In genomic region chr10:120850391-120851195, GRCm38 (mm10) we compare ENCODE assay signal across 9 mouse cellular contexts. TPM values are rescaled to one million over a fixed set of nuclear protein-coding genes. Genes with fewer than 3 reads are reported as not detected.
DNase-seq lines count a peak whose midpoint lies in the region; ATAC-seq and TF ChIP-seq lines count a peak whose summit lies in the region.
"Had no signal": no experiment of that assay in that cellular context is flagged by ENCODE, and none has a peak within 500 bp of the region (broad histone marks: within the 10 kb centered on the region; RNA-seq: fewer than 3 reads in every experiment).

No protein-coding gene starts in this region.

- no peak for DNase-seq in gastrocnemius, adult 2 months
- DNase-seq in gastrocnemius, adult 18-20 months (ENCODE audit: low spot score), result no peak
- no peak for DNase-seq in frontal cortex, postnatal 25 days (ENCODE audit: low spot score in 2 of 2)
- DNase-seq in cerebellum, postnatal 36 days, result no peak

- TF ChIP-seq CTCF in gastrocnemius, adult 2 months (IDR thresholded peaks at IDR 0.05), result no peak

- H3K9me3 ChIP-seq in embryonic facial prominence, embryonic 15.5 days (replicated peaks), result no peaks in the 10 kb centered on the region
- no peaks in the 10 kb centered on the region for H3K9me3 ChIP-seq in intestine, embryonic 15.5 days
- H3K9me3 ChIP-seq in limb, embryonic 13.5 days, result no peaks in the 10 kb centered on the region

- H3K4me2 ChIP-seq in embryonic facial prominence, embryonic 15.5 days (replicated peaks), result peak overlapping the region; percentile 35
- 0 out of 2 replicates have a peak overlapping the region, but pooled peaks have one; percentile 22 for H3K4me2 ChIP-seq in intestine, embryonic 15.5 days (replicated peaks)
- peak overlapping the region; percentile 55 for H3K4me2 ChIP-seq in limb, embryonic 13.5 days (replicated peaks)
- H3K4me2 ChIP-seq: liver, embryonic 11.5 days had no signal

- no peaks in the 10 kb centered on the region for H3K36me3 ChIP-seq in embryonic facial prominence, embryonic 15.5 days
- H3K36me3 ChIP-seq in intestine, embryonic 15.5 days, result no peaks in the 10 kb centered on the region
- H3K36me3 ChIP-seq in limb, embryonic 13.5 days, result no peaks in the 10 kb centered on the region

- no peak overlapping the region for H3K9ac ChIP-seq in embryonic facial prominence, embryonic 15.5 days
- no peak overlapping the region for H3K9ac ChIP-seq in intestine, embryonic 15.5 days
- H3K9ac ChIP-seq in limb, embryonic 13.5 days, result no peak overlapping the region; the same call in 1 of the 2 replicates

- H3K27me3 ChIP-seq in embryonic facial prominence, embryonic 15.5 days, result no peaks in the 10 kb centered on the region
- no peaks in the 10 kb centered on the region for H3K27me3 ChIP-seq in intestine, embryonic 15.5 days (replicated peaks)
- no peaks in the 10 kb centered on the region for H3K27me3 ChIP-seq in limb, embryonic 13.5 days

- peak; percentile 29; the same call in 1 of the 2 replicates for ATAC-seq in embryonic facial prominence, embryonic 15.5 days (ENCODE audit: insufficient number of reproducible peaks, low FRiP score, low TSS enrichment, low read depth)
- no peak for ATAC-seq in intestine, embryonic 15.5 days
- ATAC-seq in limb, embryonic 13.5 days (ENCODE audit: low FRiP score, low read depth), result peak; percentile 82
- ATAC-seq in CD4-positive, CD25-positive, alpha-beta regulatory T cell, adult 4 months, result no peak

- H3K4me1 ChIP-seq in embryonic facial prominence, embryonic 15.5 days, result peaks cover 49% of the 10 kb centered on the region
- H3K4me1 ChIP-seq in intestine, embryonic 15.5 days (replicated peaks), result peaks cover 7% of the 10 kb centered on the region
- peaks cover 75% of the 10 kb centered on the region for H3K4me1 ChIP-seq in limb, embryonic 13.5 days

- intact Hi-C loops in gastrocnemius, adult 2 months (cut with DNase I), result no loop called here

- peak overlapping the region; percentile 74 for H3K27ac ChIP-seq in gastrocnemius, adult 2 months
- peak overlapping the region; percentile 72 for H3K27ac ChIP-seq in embryonic facial prominence, embryonic 15.5 days (replicated peaks)
- H3K27ac ChIP-seq in intestine, embryonic 15.5 days, result 0 out of 2 replicates have a peak overlapping the region, but pooled peaks have one; percentile 14
- H3K27ac ChIP-seq in limb, embryonic 13.5 days, result peak overlapping the region; percentile 97

- peak overlapping the region; percentile 52 for H3K4me3 ChIP-seq in gastrocnemius, adult 2 months
- no peak overlapping the region for H3K4me3 ChIP-seq in embryonic facial prominence, embryonic 15.5 days (replicated peaks)
- H3K4me3 ChIP-seq in intestine, embryonic 15.5 days (replicated peaks), result no peak overlapping the region
- peak overlapping the region; percentile 21 for H3K4me3 ChIP-seq in limb, embryonic 13.5 days

- 37% methylated on average over 24 of the region's 24 CpGs for WGBS in embryonic facial prominence, embryonic 15.5 days
- WGBS in intestine, embryonic 15.5 days, result 46% methylated on average over 24 of the region's 24 CpGs
- 13% methylated on average over 24 of the region's 24 CpGs for WGBS in limb, embryonic 13.5 days

RNA-seq across cellular contexts. Expression of gene Msrb3, which starts 48.3 kb away (rescaled TPM):
- 100 to 1,000 TPM; 111 to 116 TPM for total RNA-seq in gastrocnemius, adult 2 months (2021)
- 100 to 1,000 TPM; 120 to 127 TPM for total RNA-seq in gastrocnemius, adult 18-20 months (2021)
- 9.5 TPM in 2 replicates for polyA plus RNA-seq in embryonic facial prominence, embryonic 15.5 days (2015; fragmentation: Nextera tagmentation; extraction: Ambion mirVana)
- polyA plus RNA-seq in intestine, embryonic 15.5 days (2015; fragmentation: Nextera tagmentation; extraction: Ambion mirVana), result 13.1 and 16.6 TPM in 2 replicates
- polyA plus RNA-seq in limb, embryonic 13.5 days (2015; fragmentation: Nextera tagmentation; extraction: Ambion mirVana), result 12.2 and 14.8 TPM in 2 replicates
- under 1 TPM; 0.48 to 0.61 TPM for polyA plus RNA-seq in CD4-positive, CD25-positive, alpha-beta regulatory T cell, adult 4 months (2017; shearing (Covaris generic))

Comparison
In these comparisons a context has a peak if more than half of its experiments do, and no peak if none do; other contexts are left out.
1. H3K27ac ChIP-seq: peak in every context shown above with its lines; median percentile 97 in limb, embryonic 13.5 days; 74 in gastrocnemius, adult 2 months; 72 in embryonic facial prominence, embryonic 15.5 days; 14 in intestine, embryonic 15.5 days.
2. H3K4me3 ChIP-seq: peak in gastrocnemius, adult 2 months (single experiment) and limb, embryonic 13.5 days (single experiment); none in embryonic facial prominence, embryonic 15.5 days (single experiment) and intestine, embryonic 15.5 days (single experiment).
3. ATAC-seq: peak in embryonic facial prominence, embryonic 15.5 days (single experiment) and limb, embryonic 13.5 days (single experiment); none in intestine, embryonic 15.5 days (single experiment) and CD4-positive, CD25-positive, alpha-beta regulatory T cell, adult 4 months (single experiment).
4. Peak in every context shown above with its lines, with median percentiles within 50 percentile points of each other: H3K4me2 ChIP-seq.